Mouse (Mus musculus): ENCODE data around the gene Cdkl5.

Gene Cdkl5

GRCm38 (mm10) chrX:160994543-160995121, at the start of gene Cdkl5:
TSS of gene Cdkl5 (minus strand) at chrX:160994704.
- peak; percentile 98 for DNase-seq

- DNase-seq = peak; percentile 62
These were observed 38.8 kb upstream of the Cdkl5 start for GRCm38 (mm10) chrX:161033235-161033803.

- no peak for DNase-seq
These were observed 37.9 kb upstream of the Cdkl5 start for GRCm38 (mm10) chrX:161032423-161032822.

GRCm38 (mm10) chrX:161030233-161030632, 35.7 kb upstream of the Cdkl5 start:
- DNase-seq = peak; percentile 30

GRCm38 (mm10) chrX:161024475-161024874, 30.0 kb upstream of the Cdkl5 start:
- no peak for DNase-seq

- no peak for DNase-seq
These were observed 27.0 kb upstream of the Cdkl5 start for GRCm38 (mm10) chrX:161021548-161021947.

- no peak for DNase-seq
These were observed 23.7 kb upstream of the Cdkl5 start for GRCm38 (mm10) chrX:161018179-161018578.

- no peak for DNase-seq
These were observed 11.8 kb upstream of the Cdkl5 start for GRCm38 (mm10) chrX:161006272-161006671.

GRCm38 (mm10) chrX:160996051-160996450, 1.5 kb upstream of the Cdkl5 start:
- peak; percentile 34 for DNase-seq

GRCm38 (mm10) chrX:160995131-160995667, 695 bp upstream of the Cdkl5 start:
- DNase-seq = no peak

- DNase-seq = peak; percentile 54
These were observed 560 bp downstream of the Cdkl5 start for GRCm38 (mm10) chrX:160993749-160994539.

- no peak for DNase-seq
These were observed 1.8 kb downstream of the Cdkl5 start for GRCm38 (mm10) chrX:160992703-160993102.

GRCm38 (mm10) chrX:160990276-160990675, 4.2 kb downstream of the Cdkl5 start:
- DNase-seq = no peak

- DNase-seq = peak; percentile 78
These were observed 16.6 kb downstream of the Cdkl5 start for GRCm38 (mm10) chrX:160977919-160978318.

- peak; percentile 70 for DNase-seq
These were observed 22.4 kb downstream of the Cdkl5 start for GRCm38 (mm10) chrX:160971991-160972545.

GRCm38 (mm10) chrX:160958593-160959131, 35.8 kb downstream of the Cdkl5 start:
- DNase-seq = no peak

GRCm38 (mm10) chrX:160949583-160949982, 44.9 kb downstream of the Cdkl5 start:
- DNase-seq = no peak

GRCm38 (mm10) chrX:160944722-160945121, 49.8 kb downstream of the Cdkl5 start:
- no peak for DNase-seq

GRCm38 (mm10) chrX:160935541-160935940, 59.0 kb downstream of the Cdkl5 start:
- peak; percentile 58 for DNase-seq

GRCm38 (mm10) chrX:160930656-160931055, 63.8 kb downstream of the Cdkl5 start:
- no peak for DNase-seq

- no peak for DNase-seq
These were observed 65.6 kb downstream of the Cdkl5 start for GRCm38 (mm10) chrX:160928870-160929269.

GRCm38 (mm10) chrX:160919022-160919637, 75.4 kb downstream of the Cdkl5 start:
- DNase-seq = no peak

- no peak for DNase-seq
These were observed 87.6 kb downstream of the Cdkl5 start, which contains the start of gene Gja6 for GRCm38 (mm10) chrX:160906952-160907351. TSS of gene Gja6 (minus strand) at chrX:160907052.
